Mouse (Mus musculus) thymus, adult 2 months (tissue): ENCODE measurements around the gene Tapbp.

ENCODE experiments used
- CTCF ChIP-seq: fragments of 200-500 bp; IDR thresholded peaks from 2 replicates; pipeline ENCODE4 v1.5.1; 2012; ENCODE audit warnings: mild to moderate bottlenecking, control low read depth, low read length, moderate library complexity, borderline replicate concordance; ENCODE audit not compliant: control insufficient read depth, poor library complexity, insufficient read depth; ENCODE audit errors: extremely low read depth
- POLR2A ChIP-seq: fragments of 200-500 bp; IDR thresholded peaks from 2 replicates; pipeline ENCODE4 v1.6.1; 2012; ENCODE audit warnings: mild to moderate bottlenecking, low read length, control low read depth, moderate library complexity; ENCODE audit not compliant: control insufficient read depth, poor library complexity, insufficient read depth; ENCODE audit errors: extremely low read depth

DNA sequence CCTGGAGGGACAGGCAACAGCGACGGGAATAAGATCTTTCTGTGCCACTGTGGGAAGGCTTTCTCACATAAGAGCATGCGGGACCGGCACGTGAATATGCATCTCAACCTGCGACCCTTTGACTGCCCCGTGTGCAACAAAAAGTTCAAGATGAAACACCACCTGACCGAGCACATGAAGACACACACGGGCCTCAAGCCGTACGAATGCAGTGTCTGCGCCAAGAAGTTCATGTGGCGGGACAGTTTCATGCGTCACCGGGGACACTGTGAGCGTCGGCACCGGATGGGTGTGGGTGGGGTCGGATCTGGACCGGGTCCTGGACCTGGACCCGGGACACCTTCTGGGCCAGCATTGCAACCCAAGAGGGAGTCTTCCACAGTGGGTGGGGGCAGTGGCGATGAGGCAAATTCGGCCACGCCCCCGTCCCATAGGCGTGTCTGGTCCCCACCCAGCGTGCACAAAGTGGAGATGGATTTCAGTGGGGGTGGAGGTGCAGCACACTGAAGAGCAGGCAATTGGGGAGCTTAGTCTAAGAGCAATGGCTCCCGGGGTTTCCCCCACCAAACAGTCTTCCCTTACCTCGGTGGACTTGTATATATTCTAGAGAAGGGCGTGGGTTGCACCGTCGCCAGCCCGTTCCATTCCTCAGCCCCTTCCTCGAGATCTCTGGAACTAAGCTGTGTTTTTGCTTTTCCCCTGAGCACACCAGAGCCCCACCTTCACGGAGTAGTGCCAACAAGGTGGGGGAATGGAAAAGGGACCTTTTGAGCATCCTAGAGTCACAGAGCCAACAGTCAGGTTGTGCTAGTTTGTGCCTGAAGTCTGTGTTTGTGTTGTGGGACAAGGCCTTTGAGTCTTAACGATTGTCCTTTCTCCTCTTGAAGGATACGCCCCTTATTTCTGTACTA lies 2.8 kb downstream of the Tapbp start:
- TF ChIP-seq POLR2A (no peak), CTCF (no peak)
